Mouse (Mus musculus) layer of hippocampus, adult 18-20 months (tissue): ENCODE results near the gene Gm28308. TPM values are rescaled to one million over a fixed set of nuclear protein-coding genes. Genes with fewer than 3 reads are reported as not detected.

Source experiments
- DNase-seq, 2 experiments: peaks; one replicate each; pipeline ENCODE4 v3.0.0; 2022; ENCODE audit warnings: low spot score in 2 of 2
- total RNA-seq, 2 experiments: library from RNA; stranded (reverse); gene quantifications; 2 replicates each; pipeline ENCODE4 v1.2.3; 2021

The Gm28308 gene
- total RNA-seq, 2 experiments from 2014 or later = not detected

DNA sequence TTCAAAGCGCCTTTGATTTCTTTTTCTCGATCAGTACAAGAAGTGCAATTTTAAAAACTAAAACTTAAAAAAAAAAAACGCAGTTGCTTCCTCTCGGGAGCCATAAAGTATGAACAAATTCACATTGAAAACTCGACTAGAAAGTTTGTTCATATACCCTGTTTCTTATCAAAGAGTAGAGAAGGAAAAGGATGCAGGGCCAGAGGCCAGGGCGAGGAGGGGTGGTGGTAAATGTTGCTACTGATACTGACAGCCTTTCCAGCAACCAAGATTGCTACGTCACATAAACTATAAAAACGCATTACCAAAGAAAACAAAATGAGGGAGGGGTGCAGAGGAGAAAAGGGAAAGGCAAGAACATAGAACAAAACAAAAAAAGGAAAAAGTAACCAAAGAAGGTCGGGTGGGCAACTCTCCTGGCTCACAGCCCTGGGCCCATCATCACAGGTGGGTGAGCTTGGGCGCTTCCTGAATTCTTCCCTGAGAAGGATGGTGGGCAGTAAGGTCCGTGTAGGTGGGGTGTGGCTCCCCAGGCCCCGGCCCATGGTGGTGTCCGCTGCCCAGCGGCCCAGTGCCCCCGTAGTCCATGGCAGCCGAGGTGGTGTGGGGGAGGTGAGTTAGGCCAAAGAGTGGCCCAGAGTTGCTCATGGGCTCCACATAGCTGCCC, 43.5 kb downstream of the Gm28308 start:
- no peak for DNase-seq

DNA sequence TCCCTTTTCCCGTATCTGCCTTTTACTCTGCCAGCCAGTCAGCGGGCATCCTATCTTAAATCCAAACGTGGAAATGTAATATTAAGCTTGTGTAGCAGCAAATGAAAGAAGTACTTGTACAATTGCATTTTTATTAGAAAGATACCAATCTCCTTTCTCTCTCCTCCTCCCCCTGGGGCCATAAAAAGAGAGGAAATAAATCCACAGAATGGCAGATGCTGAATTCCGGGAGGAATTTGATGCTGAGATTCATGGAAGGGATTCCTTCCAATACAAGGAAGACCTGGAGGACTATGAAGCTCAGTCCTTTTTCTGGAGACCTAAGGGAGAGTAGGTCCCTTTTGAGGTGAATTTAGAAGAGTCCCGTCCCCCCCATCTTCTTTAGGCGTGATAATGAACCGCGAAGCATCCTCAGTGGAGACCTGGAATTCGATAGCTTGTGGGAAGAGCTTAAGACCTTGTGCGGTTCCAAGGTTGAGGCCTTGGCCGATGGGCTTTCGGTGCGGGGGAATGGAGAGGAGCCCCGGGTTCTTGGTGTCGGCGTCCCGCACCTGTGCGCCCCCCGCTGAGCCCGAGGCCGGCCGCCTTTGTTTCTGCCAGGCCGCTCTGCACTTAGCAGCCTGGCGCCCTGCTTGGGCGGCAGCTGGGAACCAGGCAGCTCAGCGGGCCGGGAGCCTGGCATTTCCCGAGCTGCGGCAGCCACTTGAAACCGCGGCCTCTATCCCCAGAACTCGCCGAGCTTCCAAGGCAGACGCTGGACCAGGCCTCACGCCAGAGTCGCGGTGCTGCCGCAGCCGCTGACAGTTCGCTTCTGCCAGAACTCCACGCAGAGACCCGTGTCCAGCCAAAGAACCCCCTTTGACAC, 44.7 kb downstream of the Gm28308 start:
- no peak for DNase-seq

- no peak for DNase-seq
Measured at GRCm38 (mm10) chr6:52167736-52168161, 45.4 kb downstream of the Gm28308 start.

DNA sequence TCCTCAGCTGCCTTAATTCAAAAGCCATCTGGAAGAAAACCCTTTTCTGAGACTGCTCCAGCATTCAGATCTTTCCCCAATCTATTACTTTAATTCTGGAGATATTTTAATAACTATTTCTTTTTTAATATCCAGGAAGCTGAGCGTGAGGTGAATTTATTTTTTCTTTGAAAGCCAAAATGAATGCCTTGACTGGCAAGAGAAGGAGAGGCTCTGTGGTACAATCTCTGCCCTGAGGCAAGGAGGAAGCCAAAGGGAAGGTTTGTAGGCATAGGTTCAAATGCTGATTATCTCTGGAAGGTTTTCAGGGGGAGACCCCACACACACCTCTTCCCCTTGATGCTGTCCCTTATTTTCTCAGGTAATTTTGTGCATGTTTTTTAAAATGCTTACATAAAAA, 46.0 kb downstream of the Gm28308 start:
- DNase-seq = no peak

DNA sequence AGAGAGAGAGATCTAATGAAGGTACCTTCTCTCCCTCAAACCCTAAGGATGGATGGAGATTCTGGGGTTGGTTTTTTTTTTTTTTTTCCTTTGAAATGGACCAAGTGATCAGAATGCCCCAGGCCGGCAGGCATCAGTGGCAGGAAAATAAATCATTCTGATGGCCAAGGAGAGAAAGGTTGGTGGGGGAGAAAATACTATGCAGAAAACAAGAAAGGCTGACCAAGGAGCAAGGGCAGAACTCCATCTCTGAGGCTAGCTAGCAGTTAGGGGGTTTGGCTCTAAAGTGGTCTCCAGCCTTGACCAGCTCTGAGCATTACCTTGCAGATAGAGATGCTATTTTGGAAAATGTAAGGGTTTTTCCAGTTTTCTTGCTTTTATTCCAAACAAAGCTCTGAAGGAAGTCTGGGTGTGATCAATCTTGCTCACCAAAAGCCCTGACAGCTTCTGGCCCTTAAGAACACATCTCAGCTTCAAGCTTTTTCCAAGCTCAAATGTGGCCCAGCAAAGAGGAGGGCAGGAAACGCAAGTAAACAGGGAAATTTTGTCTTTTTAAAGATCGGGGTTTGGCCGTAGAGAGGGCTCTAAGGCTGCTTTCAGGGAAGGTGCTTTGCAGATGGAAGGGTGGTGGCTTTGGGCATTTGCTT, 46.6 kb downstream of the Gm28308 start:
- DNase-seq = no peak

- DNase-seq = no peak
Measured at GRCm38 (mm10) chr6:52165441-52166370, 47.4 kb downstream of the Gm28308 start.

- no peak for DNase-seq
Measured at GRCm38 (mm10) chr6:52164626-52165440, 48.3 kb downstream of the Gm28308 start, which contains the start of gene Hoxa2. Gene Hoxa2, minus strand, starts transcription at chr6:52164831.

DNA sequence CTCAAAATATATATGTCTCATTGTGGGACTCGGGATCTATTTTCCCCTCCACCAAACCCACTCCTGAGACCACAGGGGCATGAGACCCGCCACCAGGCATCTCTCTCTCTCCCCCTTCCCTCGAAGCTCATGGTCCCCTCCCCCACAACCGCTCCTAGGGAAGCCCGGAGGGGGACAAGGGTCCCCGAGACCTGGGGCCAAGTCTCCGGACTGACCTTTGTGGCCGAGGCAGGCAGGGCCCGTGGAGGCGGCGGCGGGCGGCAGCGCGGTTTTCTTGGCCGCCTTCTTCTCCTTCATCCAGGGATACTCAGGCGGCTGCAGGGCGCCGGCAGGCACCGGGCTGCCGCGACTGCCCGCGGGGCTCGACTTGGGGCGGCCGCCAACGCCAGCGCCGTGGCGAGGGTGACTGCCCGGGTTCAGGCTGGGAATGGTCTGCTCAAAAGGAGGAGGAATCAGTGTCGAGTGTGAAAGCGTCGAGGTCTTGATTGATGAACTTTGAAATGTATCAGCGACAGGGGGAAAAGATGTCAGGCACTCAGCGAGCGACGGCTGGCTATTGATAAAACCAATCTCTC, 49.0 kb downstream of the Gm28308 start:
- no peak for DNase-seq

DNA sequence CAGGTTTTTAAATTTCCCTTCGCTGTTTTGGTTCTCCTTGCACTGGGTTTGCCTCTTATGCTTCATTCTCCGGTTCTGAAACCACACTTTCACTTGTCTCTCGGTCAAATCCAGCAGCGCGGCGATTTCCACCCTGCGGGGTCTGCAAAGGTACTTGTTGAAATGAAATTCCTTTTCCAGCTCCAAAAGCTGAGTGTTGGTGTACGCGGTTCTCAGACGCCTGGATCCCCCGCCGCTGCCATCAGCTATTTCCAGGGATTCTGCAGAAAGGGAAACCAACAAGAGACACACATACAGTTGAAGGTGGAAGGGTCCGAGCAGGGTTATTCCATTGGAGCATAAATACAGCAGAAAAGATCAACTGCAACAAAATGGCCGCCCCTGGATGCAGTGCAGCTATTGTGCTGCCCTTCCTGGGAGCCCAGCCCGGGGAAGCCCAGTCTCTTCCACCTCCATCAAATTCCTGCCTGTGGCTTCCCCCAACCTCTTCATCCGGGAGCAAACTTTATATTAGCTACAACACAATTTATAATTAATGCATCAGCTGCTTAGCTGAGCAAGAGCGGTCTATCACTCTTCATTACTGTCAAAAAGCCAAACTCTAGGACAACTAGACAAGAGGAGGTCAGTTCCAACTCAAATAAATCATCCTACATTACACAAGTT, 49.6 kb downstream of the Gm28308 start:
- no peak for DNase-seq

GRCm38 (mm10) chr6:52162611-52163365, 50.4 kb downstream of the Gm28308 start:
- no peak for DNase-seq

- no peak for DNase-seq
Measured at GRCm38 (mm10) chr6:52162093-52162380, 51.1 kb downstream of the Gm28308 start.

DNA sequence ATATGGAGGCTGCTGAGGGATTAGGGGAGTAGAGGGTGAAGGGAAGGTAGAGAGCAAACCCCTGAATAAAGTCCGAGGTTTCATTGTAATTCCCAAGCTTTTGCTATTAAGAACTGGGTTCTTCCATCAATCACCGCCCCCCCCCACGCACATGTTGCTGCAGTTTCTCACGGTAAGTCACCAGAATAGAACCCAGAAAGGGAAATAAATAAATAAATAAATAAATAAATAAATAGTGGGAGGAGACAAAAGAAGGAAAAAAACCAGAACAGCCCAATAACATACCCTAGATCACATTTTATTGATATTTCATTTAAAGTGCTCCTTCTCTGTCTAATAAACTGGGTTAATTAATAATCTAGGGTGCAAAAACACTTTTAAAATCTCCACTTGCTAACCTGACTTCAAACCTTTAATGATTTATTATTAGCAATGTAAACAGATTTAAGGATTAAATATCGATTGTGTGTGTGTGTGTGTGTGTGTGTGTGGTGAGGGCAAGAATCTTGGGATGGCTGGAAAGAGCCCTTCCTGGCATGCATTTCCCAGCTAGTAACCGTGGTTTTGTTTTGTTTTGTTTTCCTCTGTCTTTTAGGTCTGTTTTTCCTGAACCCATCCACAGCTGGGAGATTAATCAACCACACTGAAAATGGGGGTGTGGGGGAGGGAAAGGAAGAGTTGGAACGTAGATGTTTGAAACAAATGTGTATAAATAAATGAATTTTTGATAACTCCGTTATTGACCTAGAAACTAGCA, 51.6 kb downstream of the Gm28308 start:
- no peak for DNase-seq

DNA sequence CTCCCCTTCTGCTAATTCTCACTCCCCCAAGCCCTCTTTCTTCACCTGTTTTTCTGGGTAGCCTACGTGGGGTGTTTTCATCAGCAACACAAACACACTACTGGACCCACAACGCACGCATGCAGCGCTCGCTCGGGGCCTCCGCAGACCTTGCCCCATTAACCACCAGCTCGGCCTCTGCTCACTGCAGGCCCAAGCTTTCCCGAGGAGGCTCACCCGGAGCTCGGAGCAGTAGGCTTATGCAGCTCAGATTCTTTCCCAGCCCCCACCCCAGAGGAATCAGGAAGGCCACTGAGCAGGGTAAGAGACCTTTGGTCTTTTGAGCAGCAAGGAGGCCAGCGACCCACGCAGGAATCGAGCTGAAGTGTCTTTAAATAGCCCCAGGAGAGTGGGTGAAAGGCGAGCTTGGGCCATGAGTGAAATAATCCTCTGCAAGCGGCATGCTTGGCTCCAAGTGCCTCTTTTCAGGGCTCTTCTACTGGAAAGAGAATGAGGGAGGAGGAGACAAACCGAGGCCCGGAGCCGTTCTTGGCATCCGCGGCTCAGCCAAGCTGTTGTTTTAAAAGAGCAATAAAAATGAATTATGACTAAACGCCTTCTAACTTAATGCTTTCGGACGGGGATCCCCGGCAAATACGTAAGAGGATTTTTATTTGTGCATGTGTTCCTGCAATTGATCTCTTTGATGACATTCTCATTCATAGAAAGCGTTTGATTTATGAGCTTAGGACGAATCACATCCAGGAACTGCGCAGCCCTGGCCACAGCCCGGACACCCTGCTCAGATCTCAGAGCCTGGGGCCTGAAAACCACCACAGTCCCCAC, 52.4 kb downstream of the Gm28308 start:
- DNase-seq = no peak

- DNase-seq = no peak
Measured at GRCm38 (mm10) chr6:52159979-52160378, 53.2 kb downstream of the Gm28308 start.

DNA sequence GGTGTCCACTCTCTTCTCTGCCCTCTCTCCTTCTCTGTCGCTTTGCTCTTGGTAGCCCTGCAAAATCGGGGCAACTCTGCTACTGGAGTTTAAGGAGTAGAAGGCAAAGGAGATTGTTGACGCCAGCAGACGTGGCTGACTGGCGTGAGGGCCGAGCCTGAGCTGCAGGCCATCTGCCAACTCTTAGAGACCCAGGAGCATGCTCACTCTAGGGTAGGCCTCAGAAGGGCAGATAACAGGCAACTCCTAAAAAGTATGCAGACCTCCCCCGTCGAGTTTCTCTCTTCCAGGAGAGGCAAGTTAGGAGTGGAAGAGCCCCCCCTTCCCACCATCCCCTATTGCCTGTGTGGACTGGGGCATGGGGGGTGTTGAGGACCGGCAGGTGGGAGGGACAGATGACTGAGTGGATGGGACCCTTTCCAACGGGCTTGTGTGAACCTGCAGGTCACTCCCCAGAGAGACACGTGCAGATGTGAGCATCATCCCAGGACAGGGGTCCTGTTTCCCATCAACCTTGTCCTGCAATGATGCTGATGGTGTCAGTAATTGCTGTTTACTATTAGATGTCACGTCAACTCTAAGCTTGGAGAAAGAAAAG, 53.9 kb downstream of the Gm28308 start:
- no peak for DNase-seq

- no peak for DNase-seq
Measured at GRCm38 (mm10) chr6:52158276-52159051, 54.7 kb downstream of the Gm28308 start, which contains the start of gene Hoxa1. Gene Hoxa1, minus strand, starts transcription at chr6:52158317.
